ENCODE assay signal across 8 mouse cellular contexts in genomic region chr14:31216846-31217245, GRCm38 (mm10). TPM values are rescaled to one million over a fixed set of nuclear protein-coding genes. Genes with fewer than 3 reads are reported as not detected.
DNase-seq lines count a peak whose midpoint lies in the region; ATAC-seq and TF ChIP-seq lines count a peak whose summit lies in the region.

TSS of gene Nisch (minus strand) at chr14:31216946.

- H3K9ac ChIP-seq in kidney, postnatal 0 days (ENCODE audit: low read depth, low read length): no peak within 1 kb of the TSS
- no peak within 1 kb of the TSS for H3K9ac ChIP-seq in intestine, postnatal 0 days (ENCODE audit: low read depth, low read length)
- peak within 1 kb of the TSS; percentile 38 for H3K9ac ChIP-seq in midbrain, embryonic 11.5 days (ENCODE audit: low read length)

- no peaks in the 10 kb centered on the region for H3K9me3 ChIP-seq in kidney, postnatal 0 days (replicated peaks; ENCODE audit: low read length)
- H3K9me3 ChIP-seq in intestine, postnatal 0 days (ENCODE audit: control insufficient read depth): no peaks in the 10 kb centered on the region
- no peaks in the 10 kb centered on the region for H3K9me3 ChIP-seq in midbrain, embryonic 11.5 days (ENCODE audit: control insufficient read depth, low read length)

- 0 out of 2 replicates have a peak within 1 kb of the TSS, but pooled peaks have one; percentile 19 for H3K27ac ChIP-seq in kidney, postnatal 0 days
- H3K27ac ChIP-seq in intestine, postnatal 0 days (ENCODE audit: low read depth, low read length): no peak within 1 kb of the TSS
- peak within 1 kb of the TSS; percentile 8; the same call in 1 of the 2 replicates for H3K27ac ChIP-seq in midbrain, embryonic 11.5 days (ENCODE audit: low read depth, low read length)

- no peaks in the 10 kb centered on the region for H3K27me3 ChIP-seq in kidney, postnatal 0 days (ENCODE audit: insufficient read depth, low read length)
- H3K27me3 ChIP-seq in intestine, postnatal 0 days (replicated peaks; ENCODE audit: control insufficient read depth, insufficient read depth, low read length): no peaks in the 10 kb centered on the region
- no peaks in the 10 kb centered on the region for H3K27me3 ChIP-seq in midbrain, embryonic 11.5 days (ENCODE audit: control insufficient read depth, insufficient read depth, low read length)

- no peak for ATAC-seq in kidney, postnatal 0 days (replicated peaks; ENCODE audit: low FRiP score, low read depth)
- ATAC-seq in intestine, postnatal 0 days: no peak
- ATAC-seq in midbrain, embryonic 11.5 days (ENCODE audit: low FRiP score): no peak

- 0 out of 2 replicates have a peak within 1 kb of the TSS, but pooled peaks have one; percentile 1 for H3K4me3 ChIP-seq in kidney, postnatal 0 days (replicated peaks; ENCODE audit: low read depth, low read length)
- H3K4me3 ChIP-seq in intestine, postnatal 0 days (ENCODE audit: low read depth, low read length): no peak within 1 kb of the TSS
- no peak within 1 kb of the TSS for H3K4me3 ChIP-seq in midbrain, embryonic 11.5 days (ENCODE audit: low read depth, low read length)

- no peaks in the 10 kb centered on the region for H3K4me1 ChIP-seq in kidney, postnatal 0 days (replicated peaks; ENCODE audit: insufficient read depth, low read length)
- no peaks in the 10 kb centered on the region for H3K4me1 ChIP-seq in intestine, postnatal 0 days (replicated peaks; ENCODE audit: control insufficient read depth, insufficient read depth, low read length)
- H3K4me1 ChIP-seq in midbrain, embryonic 11.5 days (ENCODE audit: control insufficient read depth, insufficient read depth, low read length): no peaks in the 10 kb centered on the region

- no peak for DNase-seq in kidney, postnatal 0 days (ENCODE audit: low spot score)
- no peak for DNase-seq in kidney, adult 18-20 months
- DNase-seq in adrenal gland, postnatal 4 days (ENCODE audit: low spot score in 2 of 2): no peak
- no peak for DNase-seq in gastrocnemius, postnatal 36 days
- DNase-seq in midbrain, embryonic 11.5 days (ENCODE audit: low spot score, missing footprints): peak; percentile 81
- no peak for DNase-seq in right cerebral cortex, postnatal 14 days
- no peak for DNase-seq in urinary bladder, postnatal 14 days (ENCODE audit: low spot score)

- H3K4me2 ChIP-seq in kidney, postnatal 0 days (ENCODE audit: low read length): peak within 1 kb of the TSS; percentile 46
- H3K4me2 ChIP-seq in intestine, postnatal 0 days (replicated peaks; ENCODE audit: low read depth): peak within 1 kb of the TSS; percentile 48
- no peak within 1 kb of the TSS for H3K4me2 ChIP-seq in midbrain, embryonic 11.5 days

- intact Hi-C loops in gastrocnemius, postnatal 36 days (cut with DNase I): no loop called here

- TF ChIP-seq CTCF in kidney, postnatal 0 days (IDR thresholded peaks at IDR 0.05; ENCODE audit: low read depth): no peak
- TF ChIP-seq CTCF in intestine, postnatal 0 days (IDR thresholded peaks at IDR 0.05; ENCODE audit: low read depth): no peak

- no peaks in the 10 kb centered on the region for H3K36me3 ChIP-seq in kidney, postnatal 0 days (ENCODE audit: insufficient read depth, low read length)
- no peaks in the 10 kb centered on the region for H3K36me3 ChIP-seq in intestine, postnatal 0 days (ENCODE audit: control insufficient read depth, insufficient read depth)
- no peaks in the 10 kb centered on the region for H3K36me3 ChIP-seq in midbrain, embryonic 11.5 days (ENCODE audit: control insufficient read depth, insufficient read depth, low read length)

- WGBS in kidney, postnatal 0 days: 67% methylated on average over 2 of the region's 2 CpGs
- 80% methylated on average over 2 of the region's 2 CpGs for WGBS in intestine, postnatal 0 days
- 61% methylated on average over 2 of the region's 2 CpGs for WGBS in midbrain, embryonic 11.5 days

RNA-seq across cellular contexts. Expression of gene Nisch, which starts in this region (rescaled TPM):
- 197 and 214 TPM in 2 replicates for polyA plus RNA-seq in kidney, postnatal 0 days (2015; fragmentation: Nextera tagmentation; extraction: Ambion mirVana)
- total RNA-seq in adrenal gland, postnatal 4 days (2021): 100 to 1,000 TPM; 496 to 522 TPM
- total RNA-seq in gastrocnemius, postnatal 36 days (2021): 10 to 100 TPM; 54.4 to 63.2 TPM
- polyA plus RNA-seq in intestine, postnatal 0 days (2015; fragmentation: Nextera tagmentation; extraction: Ambion mirVana): 74.1 and 78.8 TPM in 2 replicates
- polyA plus RNA-seq in midbrain, embryonic 11.5 days (2014; fragmentation: Nextera tagmentation; extraction: Ambion mirVana): 243 and 258 TPM in 2 replicates

Comparison
In these comparisons a context has a peak if more than half of its experiments do, and no peak if none do; other contexts are left out.
1. RNA of gene Nisch (total RNA-seq): 496 to 522 TPM in adrenal gland, postnatal 4 days; 54.4 to 63.2 TPM in gastrocnemius, postnatal 36 days; every median in the first group is over 4 times any median in the second.